Mouse (Mus musculus) CH12.LX (cell line): Measurements from ENCODE around the gene Spryd4. TPM values are rescaled to one million over a fixed set of nuclear protein-coding genes. Genes with fewer than 3 reads are reported as not detected.

Experiments used
- DNase-seq: peaks from one replicate; pipeline ENCODE4 v3.0.0-alpha.2; 2013; ENCODE audit errors: extremely low read depth
- H3K27ac ChIP-seq: 2 replicates; pipeline ENCODE4 v1.5.1; 2012; ENCODE audit warnings: low read depth, mild to moderate bottlenecking, control low read depth, moderate library complexity; ENCODE audit not compliant: insufficient read depth
- H3K27me3 ChIP-seq: replicated peaks from 2 replicates; pipeline ENCODE3; 2012; ENCODE audit warnings: inconsistent platforms
- H3K36me3 ChIP-seq, 2 experiments: replicated peaks in 1 of 2; 2 replicates each; pipeline versions ENCODE3 to v1.6.1; 2012; ENCODE audit warnings: inconsistent platforms in 1 of 2, low read length in 1 of 2, mild to moderate bottlenecking in 1 of 2, mixed read lengths in 1 of 2, moderate library complexity in 1 of 2; ENCODE audit not compliant: control insufficient read depth in 1 of 2, insufficient read depth in 1 of 2
- H3K4me1 ChIP-seq, 2 experiments: 2 replicates each; pipeline ENCODE4 v1.6.1; 2012; ENCODE audit warnings: inconsistent platforms in 1 of 2, moderate library complexity in 1 of 2; ENCODE audit not compliant: insufficient read depth in 2 of 2, control insufficient read depth in 1 of 2
- H3K4me2 ChIP-seq: 2 replicates; pipeline ENCODE4 v1.6.1; 2012; ENCODE audit warnings: low read depth, mild to moderate bottlenecking, control low read depth; ENCODE audit not compliant: poor library complexity, insufficient read depth, severe bottlenecking
- H3K4me3 ChIP-seq, 3 experiments: fragments of 150-350 bp in 1 of 3; sonication (generic) in 1 of 3; replicated peaks in 1 of 3; 2 replicates each; pipeline versions ENCODE3 to v1.5.1; 2011 to 2012; ENCODE audit warnings: low read depth in 2 of 3, low read length in 2 of 3, mild to moderate bottlenecking in 2 of 3, moderate library complexity in 2 of 3, control low read depth in 1 of 3, improper control_type of control experiment in 1 of 3, inconsistent platforms in 1 of 3, mixed read lengths in 1 of 3; ENCODE audit not compliant: poor library complexity in 1 of 3
- H3K79me2 ChIP-seq: replicated peaks from 2 replicates; pipeline ENCODE4 v1.6.1; 2012; ENCODE audit warnings: mild to moderate bottlenecking, moderate library complexity; ENCODE audit not compliant: control insufficient read depth, poor library complexity, insufficient read depth, severe bottlenecking; ENCODE audit errors: extremely low read depth
- H3K9ac ChIP-seq: 2 replicates; pipeline ENCODE4 v1.6.1; 2012; ENCODE audit warnings: low read depth, mild to moderate bottlenecking, control low read depth, moderate library complexity; ENCODE audit not compliant: insufficient read depth
- H3K9me3 ChIP-seq: replicated peaks from 2 replicates; pipeline ENCODE3; 2012; ENCODE audit warnings: low read length, inconsistent platforms, mixed read lengths
- BHLHE40 ChIP-seq: IDR thresholded peaks from 2 replicates; pipeline ENCODE4 v1.6.1; 2011; ENCODE audit warnings: mild to moderate bottlenecking, low read depth, low read length, improper control_type of control experiment
- CHD1 ChIP-seq: IDR thresholded peaks from 2 replicates; pipeline ENCODE4 v1.6.1; 2012; ENCODE audit warnings: low read depth, low read length, improper control_type of control experiment, inconsistent platforms
- CHD2 ChIP-seq: IDR thresholded peaks from 2 replicates; pipeline ENCODE4 v1.6.1; 2011; ENCODE audit warnings: low read length, improper control_type of control experiment
- CTCF ChIP-seq, 2 experiments: IDR thresholded peaks in 1 of 2; conservative IDR thresholded peaks in 1 of 2; 2 replicates each; pipeline ENCODE4 v1.5.1; 2011 to 2012; ENCODE audit warnings: low read depth in 2 of 2, low read length in 2 of 2, improper control_type of control experiment in 1 of 2, inconsistent platforms in 1 of 2, mild to moderate bottlenecking in 1 of 2, moderate library complexity in 1 of 2
- E2F4 ChIP-seq: IDR thresholded peaks from 2 replicates; pipeline ENCODE4 v1.6.1; 2011; ENCODE audit warnings: low read depth, low read length, improper control_type of control experiment; ENCODE audit not compliant: insufficient replicate concordance
- ELF1 ChIP-seq: IDR thresholded peaks from 2 replicates; pipeline ENCODE4 v1.6.1; 2014; ENCODE audit warnings: low read depth, mild to moderate bottlenecking, inconsistent platforms, low read length, improper control_type of control experiment
- EP300 ChIP-seq: IDR thresholded peaks from 2 replicates; pipeline ENCODE4 v1.6.1; 2011; ENCODE audit warnings: low read length, improper control_type of control experiment
- ETS1 ChIP-seq: conservative IDR thresholded peaks from 2 replicates; pipeline ENCODE4 v1.6.1; 2012; ENCODE audit warnings: low read depth, mild to moderate bottlenecking, inconsistent platforms, low read length, improper control_type of control experiment, moderate library complexity
- GABPA ChIP-seq: IDR thresholded peaks from 2 replicates; pipeline ENCODE4 v1.6.1; 2012; ENCODE audit warnings: low read depth, low read length, improper control_type of control experiment, inconsistent platforms; ENCODE audit not compliant: insufficient replicate concordance
- HCFC1 ChIP-seq: IDR thresholded peaks from 2 replicates; pipeline ENCODE4 v1.6.1; 2012; ENCODE audit warnings: low read depth, mild to moderate bottlenecking, inconsistent platforms, low read length, improper control_type of control experiment
- IRF4 ChIP-seq: IDR thresholded peaks from 2 replicates; pipeline ENCODE4 v1.6.1; 2014; ENCODE audit warnings: low read depth, mild to moderate bottlenecking, inconsistent platforms, low read length, improper control_type of control experiment
- JUN ChIP-seq: IDR thresholded peaks from 2 replicates; pipeline ENCODE4 v1.6.1; 2011; ENCODE audit warnings: low read depth, mild to moderate bottlenecking, low read length, improper control_type of control experiment, moderate library complexity; ENCODE audit not compliant: insufficient read depth
- JUND ChIP-seq: conservative IDR thresholded peaks from 2 replicates; pipeline ENCODE4 v1.6.1; 2011; ENCODE audit warnings: low read depth, low read length, improper control_type of control experiment
- KAT2A ChIP-seq: IDR thresholded peaks from 2 replicates; pipeline ENCODE4 v1.6.1; 2012; ENCODE audit warnings: low read length, improper control_type of control experiment, inconsistent platforms; ENCODE audit not compliant: insufficient replicate concordance
- MAFK ChIP-seq: IDR thresholded peaks from 2 replicates; pipeline ENCODE4 v1.6.1; 2011; ENCODE audit warnings: low read length, improper control_type of control experiment; ENCODE audit not compliant: insufficient replicate concordance
- MAX ChIP-seq: IDR thresholded peaks from 2 replicates; pipeline ENCODE4 v1.6.1; 2011; ENCODE audit warnings: low read length, improper control_type of control experiment
- MAZ ChIP-seq: IDR thresholded peaks from 2 replicates; pipeline ENCODE4 v1.6.1; 2012; ENCODE audit warnings: low read depth, mild to moderate bottlenecking, inconsistent platforms, low read length, improper control_type of control experiment, moderate library complexity
- MEF2A ChIP-seq: IDR thresholded peaks from 2 replicates; pipeline ENCODE4 v1.6.1; 2014; ENCODE audit warnings: low read depth, mild to moderate bottlenecking, inconsistent platforms, low read length, improper control_type of control experiment, borderline replicate concordance
- MXI1 ChIP-seq: IDR thresholded peaks from 2 replicates; pipeline ENCODE4 v1.6.1; 2011; ENCODE audit warnings: mild to moderate bottlenecking, low read depth, low read length, improper control_type of control experiment
- MYC ChIP-seq: IDR thresholded peaks from 2 replicates; pipeline ENCODE4 v1.6.1; 2011; ENCODE audit warnings: low read depth, mild to moderate bottlenecking, improper control_type of control experiment, low read length
- NELFE ChIP-seq: IDR thresholded peaks from 2 replicates; pipeline ENCODE4 v1.6.1; 2011; ENCODE audit warnings: low read depth, low read length, improper control_type of control experiment
- NRF1 ChIP-seq: IDR thresholded peaks from 2 replicates; pipeline ENCODE4 v1.6.1; 2014; ENCODE audit warnings: low read depth, mild to moderate bottlenecking, inconsistent platforms, low read length, improper control_type of control experiment, moderate library complexity
- PAX5 ChIP-seq: IDR thresholded peaks from 2 replicates; pipeline ENCODE4 v1.6.1; 2012; ENCODE audit warnings: low read length, inconsistent platforms, mixed read lengths
- POLR2A ChIP-seq: IDR thresholded peaks from 2 replicates; pipeline ENCODE4 v1.6.1; 2011; ENCODE audit warnings: low read depth, mild to moderate bottlenecking, improper control_type of control experiment, low read length
- POLR2AphosphoS2 ChIP-seq: IDR thresholded peaks from 2 replicates; pipeline ENCODE4 v1.6.1; 2011; ENCODE audit warnings: low read depth, low read length, improper control_type of control experiment
- RAD21 ChIP-seq: IDR thresholded peaks from 2 replicates; pipeline ENCODE4 v1.6.1; 2011; ENCODE audit warnings: low read depth, mild to moderate bottlenecking, low read length, improper control_type of control experiment, moderate library complexity
- RCOR1 ChIP-seq: conservative IDR thresholded peaks from 2 replicates; pipeline ENCODE4 v1.6.1; 2012; ENCODE audit warnings: low read depth, mild to moderate bottlenecking, inconsistent platforms, low read length, improper control_type of control experiment
- SIN3A ChIP-seq: IDR thresholded peaks from 2 replicates; pipeline ENCODE4 v1.6.1; 2012; ENCODE audit warnings: low read length, improper control_type of control experiment, inconsistent platforms
- SMC3 ChIP-seq: IDR thresholded peaks from 2 replicates; pipeline ENCODE4 v1.6.1; 2011; ENCODE audit warnings: low read depth, low read length, improper control_type of control experiment
- TBP ChIP-seq: conservative IDR thresholded peaks from 2 replicates; pipeline ENCODE4 v1.6.1; 2011; ENCODE audit warnings: low read depth, low read length, improper control_type of control experiment
- TCF12 ChIP-seq: IDR thresholded peaks from 2 replicates; pipeline ENCODE4 v1.6.1; 2014; ENCODE audit warnings: low read depth, mild to moderate bottlenecking, inconsistent platforms, low read length, improper control_type of control experiment
- UBTF ChIP-seq: IDR thresholded peaks from 2 replicates; pipeline ENCODE4 v1.6.1; 2012; ENCODE audit warnings: low read depth, mild to moderate bottlenecking, inconsistent platforms, low read length, improper control_type of control experiment, moderate library complexity
- USF1 ChIP-seq: IDR thresholded peaks from 2 replicates; pipeline ENCODE4 v1.6.1; 2014; ENCODE audit warnings: low read depth, mild to moderate bottlenecking, inconsistent platforms, low read length, improper control_type of control experiment
- USF2 ChIP-seq: conservative IDR thresholded peaks from 2 replicates; pipeline ENCODE4 v1.6.1; 2011; ENCODE audit warnings: low read depth, low read length, improper control_type of control experiment
- ZC3H11A ChIP-seq: IDR thresholded peaks from 2 replicates; pipeline ENCODE4 v1.6.1; 2012; ENCODE audit warnings: low read depth, mild to moderate bottlenecking, inconsistent platforms, low read length, improper control_type of control experiment
- ZKSCAN1 ChIP-seq: IDR thresholded peaks from 2 replicates; pipeline ENCODE4 v1.6.1; 2012; ENCODE audit warnings: low read depth, inconsistent platforms, low read length, improper control_type of control experiment, borderline replicate concordance
- ZMIZ1 ChIP-seq: IDR thresholded peaks from 2 replicates; pipeline ENCODE4 v1.6.1; 2012; ENCODE audit warnings: low read depth, mild to moderate bottlenecking, inconsistent platforms, low read length, improper control_type of control experiment
- ZNF384 ChIP-seq: IDR thresholded peaks from 2 replicates; pipeline ENCODE4 v1.6.1; 2012; ENCODE audit warnings: low read depth, low read length, improper control_type of control experiment, inconsistent platforms
- dilution Hi-C: fragments of 300-500 bp; cut with MboI; formaldehyde crosslinking; loops from 2 replicates; pipeline ENCODE4 v1.14.3; 2020; ENCODE audit warnings: low sequenced_read_pairs; ENCODE audit not compliant: extremely low pct_unique_long_range_greater_than_20kb, extremely low pct_ligation_motif_present
- in situ Hi-C: fragments of 300-500 bp; cut with MboI; formaldehyde crosslinking; loops from 3 replicates; pipeline ENCODE4 v1.14.3; 2019; ENCODE audit warnings: low sequenced_read_pairs, low pct_ligation_motif_present, low pct_unique_long_range_greater_than_20kb, mixed read lengths
- polyA plus RNA-seq: library from polyadenylated mRNA; unstranded; fragments of >175 nt; gene quantifications from 2 replicates; pipeline ENCODE4 v1.2.1, GENCODE M21; 2012; ENCODE audit warnings: low read depth; ENCODE audit not compliant: insufficient read length
- total RNA-seq, 2 experiments: library from RNA; depleted of rRNA; stranded (reverse); fragments of 300-350 nt in 1 of 2; fragments of >200 nt in 1 of 2; gene quantifications; 2 replicates each; pipeline ENCODE4 v1.2.3; 2012 to 2014

Gene Spryd4
- total and polyA plus RNA-seq, 3 experiments: 24.2 to 50.2 (median 38.6) TPM

- DNase-seq: peak; percentile 31
Observed at GRCm38 (mm10) chr10:128259946-128260345, 48.3 kb upstream of the Spryd4 start.

DNA sequence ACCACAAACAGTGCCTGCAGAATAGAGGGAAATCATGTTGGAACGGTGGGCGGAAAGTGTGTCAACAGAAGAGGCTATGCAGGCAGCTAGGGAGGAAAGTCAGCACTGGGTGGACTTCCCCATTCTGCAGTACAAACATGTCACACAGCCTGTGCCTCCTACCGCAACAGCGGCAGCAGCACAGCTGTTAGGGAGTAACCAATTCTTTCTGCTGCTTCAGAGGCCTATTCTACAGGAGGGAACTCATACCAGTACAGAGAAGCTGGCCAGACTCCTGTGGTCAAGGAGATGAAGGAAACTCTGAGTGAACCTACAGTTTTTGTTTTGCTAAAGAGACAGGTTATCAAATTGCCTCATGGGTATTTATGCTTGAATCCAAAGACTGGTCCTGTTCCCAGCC, 47.3 kb upstream of the Spryd4 start:
- dilution Hi-C loops (no loop called here), in situ Hi-C loops (no loop called here)
- peak; percentile 90 for DNase-seq
- Histone ChIP-seq H3K9ac (peak overlapping the region; percentile 53), H3K27me3 (no peaks in the 10 kb centered on the region), H3K9me3 (no peaks in the 10 kb centered on the region), H3K4me2 (peak overlapping the region; percentile 58), H3K4me3 (no peak overlapping the region), H3K36me3 (peaks cover 0 to 8% of the 10 kb centered on the region in 2 experiments), H3K27ac (peak overlapping the region; percentile 97), H3K79me2 (no peaks in the 10 kb centered on the region), H3K4me1 (peaks cover 33 to 69% of the 10 kb centered on the region in 2 experiments)
- TF ChIP-seq JUN: peak; percentile 73; the same call in 1 of the 2 replicates
- TF ChIP-seq KAT2A: no peak
- TF ChIP-seq MYC: no peak
- TF ChIP-seq UBTF: 0 out of 2 replicates have a peak, but pooled peaks have one; percentile 53
- TF ChIP-seq RCOR1: no peak
- TF ChIP-seq POLR2A: peak; percentile 57
- TF ChIP-seq ZKSCAN1: no peak
- TF ChIP-seq NELFE: no peak
- no peak for TF ChIP-seq NRF1
- TF ChIP-seq TBP: peak; percentile 81
- TF ChIP-seq MAZ: no peak
- peak; percentile 73; the same call in 1 of the 2 replicates for TF ChIP-seq MEF2A
- no peak for TF ChIP-seq ZMIZ1
- TF ChIP-seq CHD2: no peak
- TF ChIP-seq MXI1: no peak; the same call in 1 of the 2 replicates
- peak; percentile 58 for TF ChIP-seq ELF1
- peak; percentile 84 for TF ChIP-seq EP300
- TF ChIP-seq PAX5: no peak
- no peak for TF ChIP-seq CTCF (conservative IDR thresholded peaks at IDR 0.05 in 1 of 2, IDR thresholded peaks at IDR 0.05 in 1 of 2; ENCODE audit: low read depth in 2 of 2, low read length in 2 of 2)

More at GRCm38 (mm10) chr10:128259946-128260345, 48.3 kb upstream of the Spryd4 start:
- Histone ChIP-seq H3K36me3 (peaks cover 0 to 2% of the 10 kb centered on the region in 2 experiments), H3K4me3 (peak overlapping the region in 1 of 3 experiments; percentile 35), H3K9ac (0 out of 2 replicates have a peak overlapping the region, but pooled peaks have one; percentile 53), H3K27ac (peak overlapping the region; percentile 97), H3K4me2 (peak overlapping the region; percentile 58), H3K4me1 (peaks cover 33 to 76% of the 10 kb centered on the region in 2 experiments), H3K79me2 (no peaks in the 10 kb centered on the region), H3K9me3 (no peaks in the 10 kb centered on the region), H3K27me3 (no peaks in the 10 kb centered on the region)
- dilution Hi-C loops: no loop called here
- in situ Hi-C loops: no loop called here
- TF ChIP-seq MAX (peak; percentile 45; the same call in 1 of the 2 replicates), MYC (peak; percentile 61), ZMIZ1 (no peak), SMC3 (no peak), ZC3H11A (no peak), IRF4 (no peak), USF2 (no peak), BHLHE40 (peak; percentile 82), RAD21 (no peak), TCF12 (peak; percentile 66; the same call in 1 of the 2 replicates), JUN (no peak), CHD2 (no peak; the same call in 1 of the 2 replicates), CHD1 (no peak), ELF1 (no peak), TBP (no peak), PAX5 (no peak), ETS1 (0 out of 2 replicates have a peak, but pooled peaks have one; percentile 20), UBTF (no peak), RCOR1 (no peak), SIN3A (no peak), POLR2AphosphoS2 (no peak), KAT2A (no peak), POLR2A (no peak), E2F4 (no peak), USF1 (no peak), EP300 (no peak), GABPA (no peak), ZNF384 (no peak), ZKSCAN1 (no peak), MAFK (no peak), HCFC1 (no peak), NRF1 (no peak), MAZ (no peak), JUND (no peak), MXI1 (no peak), CTCF (conservative IDR thresholded peaks at IDR 0.05 in 1 of 2, IDR thresholded peaks at IDR 0.05 in 1 of 2; ENCODE audit: low read depth in 2 of 2, low read length in 2 of 2) (no peak), MEF2A (no peak), NELFE (no peak)
